Mouse (Mus musculus) embryonic fibroblast, embryonic 13.5 days (primary cell): ENCODE results near the gene Spata33.

Experiments used
- CTCF ChIP-seq: IDR thresholded peaks from 2 replicates; pipeline ENCODE4 v1.5.1; 2011; ENCODE audit warnings: mild to moderate bottlenecking, control low read depth, low read length, moderate library complexity, borderline replicate concordance; ENCODE audit not compliant: insufficient read depth
- POLR2A ChIP-seq: IDR thresholded peaks from 2 replicates; pipeline ENCODE4 v1.6.1; 2011; ENCODE audit warnings: low read depth, mild to moderate bottlenecking, control low read depth, low read length, moderate library complexity

DNA sequence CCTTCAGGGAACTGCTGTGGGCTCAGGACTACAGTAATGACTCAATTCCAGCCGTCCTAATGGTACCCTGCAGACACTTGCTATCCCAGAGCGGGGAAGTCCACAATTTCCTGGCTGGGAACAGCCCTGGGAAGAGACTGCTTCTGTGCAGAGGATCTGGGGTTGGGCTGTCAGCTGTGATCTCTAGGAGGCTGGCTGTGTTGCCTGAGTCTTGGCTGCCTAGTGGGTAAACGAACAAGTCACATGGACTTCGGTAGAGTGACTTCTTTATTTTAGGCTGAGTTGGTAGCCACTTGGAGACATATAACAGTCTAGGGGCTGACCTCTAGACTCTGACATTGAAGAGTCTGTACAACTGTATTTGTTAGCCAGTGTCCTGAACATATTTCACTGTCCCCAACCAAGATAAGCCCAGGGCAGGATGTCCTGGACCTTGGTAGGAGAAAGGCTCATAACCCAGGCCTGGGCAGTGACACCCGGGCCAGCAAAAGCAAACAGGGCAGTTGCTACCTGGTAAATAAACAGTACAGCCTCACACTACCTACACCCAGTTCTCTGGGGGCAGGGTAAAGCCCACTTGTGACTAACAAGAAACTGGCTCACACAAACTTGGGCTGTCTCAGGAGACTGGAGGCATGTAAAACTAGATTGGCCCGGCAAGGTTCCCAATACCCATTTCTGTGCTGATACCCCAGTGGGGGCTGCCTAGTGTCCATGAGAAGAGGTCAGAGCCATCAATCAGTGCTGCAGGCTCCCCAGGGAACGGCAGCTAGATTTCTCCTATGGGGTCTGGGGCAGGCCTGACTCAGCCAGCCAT, 29.7 kb downstream of the Spata33 start:
- no peak for TF ChIP-seq POLR2A
- TF ChIP-seq CTCF: no peak
